Mouse (Mus musculus) limb, embryonic 12.5 days (tissue): ENCODE data around the gene Plxdc2. TPM values are rescaled to one million over a fixed set of nuclear protein-coding genes. Genes with fewer than 3 reads are reported as not detected.

Experiments
- ATAC-seq: fragments of 200-750 bp; cut with Nextera tagmentation; 2 replicates; pipeline ENCODE4 v1.8.0; 2017; ENCODE audit warnings: low read depth, moderate TSS enrichment; ENCODE audit not compliant: insufficient number of reproducible peaks, insufficient read depth, low FRiP score, low TSS enrichment
- H3K27ac ChIP-seq: fragments of 300-500 bp; sonication (generic); 2 replicates; pipeline ENCODE4 v1.5.1; 2016; ENCODE audit warnings: mild to moderate bottlenecking, moderate library complexity
- H3K27me3 ChIP-seq: fragments of 300-500 bp; sonication (generic); 2 replicates; pipeline ENCODE4 v1.6.1; 2016; ENCODE audit warnings: mild to moderate bottlenecking, moderate library complexity
- H3K36me3 ChIP-seq: fragments of 300-500 bp; sonication (generic); 2 replicates; pipeline ENCODE4 v1.6.1; 2016; ENCODE audit warnings: mild to moderate bottlenecking, moderate library complexity
- H3K4me1 ChIP-seq: fragments of 300-500 bp; sonication (generic); replicated peaks from 2 replicates; pipeline ENCODE4 v1.6.1; 2016
- H3K4me2 ChIP-seq: fragments of 300-500 bp; sonication (generic); 2 replicates; pipeline ENCODE4 v1.6.1; 2016; ENCODE audit warnings: mild to moderate bottlenecking, moderate library complexity
- H3K4me3 ChIP-seq: fragments of 300-500 bp; sonication (generic); replicated peaks from 2 replicates; pipeline ENCODE4 v1.5.1; 2016; ENCODE audit warnings: mild to moderate bottlenecking
- H3K9ac ChIP-seq: fragments of 300-500 bp; sonication (generic); replicated peaks from 2 replicates; pipeline ENCODE4 v1.6.1; 2016; ENCODE audit warnings: mild to moderate bottlenecking, moderate library complexity
- H3K9me3 ChIP-seq: fragments of 300-500 bp; sonication (generic); 2 replicates; pipeline ENCODE4 v1.6.1; 2016; ENCODE audit warnings: mild to moderate bottlenecking, moderate library complexity
- WGBS: fragments of 180-500 bp; shearing (Covaris S2); methylation state at CpG from one replicate; pipeline ENCODE4 v1.1.7; 2016; 5-methylcytosine and 5-hydroxymethylcytosine counted together
- polyA plus RNA-seq: library from polyadenylated mRNA; unstranded; fragments of >200 nt; fragmentation: Nextera tagmentation; extraction: Ambion mirVana; gene quantifications from 2 replicates; pipeline ENCODE4 v1.2.1, GENCODE M21; 2016

The Plxdc2 gene
- polyA plus RNA-seq, 1 experiment from 2014 or later, result 23.1 TPM

GRCm38 (mm10) chr2:16502843-16503242 is 146.7 kb downstream of the Plxdc2 start:
- ATAC-seq, result no peak
- 62% methylated on average over 1 of the region's 1 CpGs for WGBS
- Histone ChIP-seq H3K36me3 (no peaks in the 10 kb centered on the region), H3K9ac (no peak overlapping the region), H3K4me2 (no peak overlapping the region), H3K27ac (no peak overlapping the region), H3K9me3 (no peaks in the 10 kb centered on the region), H3K27me3 (no peaks in the 10 kb centered on the region), H3K4me3 (no peak overlapping the region), H3K4me1 (no peaks in the 10 kb centered on the region)

- H3K27me3 ChIP-seq, result no peaks in the 10 kb centered on the region
- H3K4me2 ChIP-seq, result no peak overlapping the region
- WGBS, result 81% methylated on average over 3 of the region's 3 CpGs
- H3K36me3 ChIP-seq, result no peaks in the 10 kb centered on the region
- H3K4me3 ChIP-seq, result no peak overlapping the region
- no peak for ATAC-seq
- H3K4me1 ChIP-seq, result no peaks in the 10 kb centered on the region
- no peak overlapping the region for H3K9ac ChIP-seq
- no peaks in the 10 kb centered on the region for H3K9me3 ChIP-seq
- H3K27ac ChIP-seq, result no peak overlapping the region
Measured at GRCm38 (mm10) chr2:16507540-16508230, 151.6 kb downstream of the Plxdc2 start.

DNA sequence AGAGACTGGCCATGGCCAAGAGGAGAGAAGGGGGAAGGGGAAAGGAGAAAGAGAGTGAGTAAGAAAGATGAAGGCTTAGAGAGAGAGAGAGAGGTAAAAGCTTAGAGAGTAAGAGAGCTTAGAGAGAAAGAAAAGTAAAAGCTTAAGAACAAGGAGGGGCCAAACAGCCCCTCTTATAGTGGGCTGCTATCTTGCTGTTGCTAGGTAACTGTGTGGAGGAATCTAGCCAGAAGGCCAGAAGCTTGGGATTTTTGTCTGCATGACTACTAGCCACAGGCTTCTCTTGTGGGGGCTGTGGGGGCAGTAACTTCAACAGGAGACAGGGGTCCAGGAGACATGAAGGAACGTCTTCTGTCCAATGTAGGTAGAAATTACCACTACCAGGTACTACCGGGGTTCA is 162.0 kb downstream of the Plxdc2 start:
- ATAC-seq, result no peak
- no peak overlapping the region for H3K4me2 ChIP-seq
- no peaks in the 10 kb centered on the region for H3K36me3 ChIP-seq
- no peak overlapping the region for H3K4me3 ChIP-seq
- WGBS, result 80% methylated on average over 2 of the region's 2 CpGs
- H3K27ac ChIP-seq, result no peak overlapping the region
- H3K9me3 ChIP-seq, result no peaks in the 10 kb centered on the region
- H3K9ac ChIP-seq, result no peak overlapping the region
- no peaks in the 10 kb centered on the region for H3K27me3 ChIP-seq
- no peaks in the 10 kb centered on the region for H3K4me1 ChIP-seq

GRCm38 (mm10) chr2:16523427-16523826 is 167.3 kb downstream of the Plxdc2 start:
- 85% methylated on average over 1 of the region's 1 CpGs for WGBS
- Histone ChIP-seq H3K4me3 (no peak overlapping the region), H3K27ac (no peak overlapping the region), H3K9ac (no peak overlapping the region), H3K9me3 (no peaks in the 10 kb centered on the region), H3K4me1 (no peaks in the 10 kb centered on the region), H3K36me3 (no peaks in the 10 kb centered on the region), H3K4me2 (no peak overlapping the region), H3K27me3 (no peaks in the 10 kb centered on the region)
- ATAC-seq, result no peak

DNA sequence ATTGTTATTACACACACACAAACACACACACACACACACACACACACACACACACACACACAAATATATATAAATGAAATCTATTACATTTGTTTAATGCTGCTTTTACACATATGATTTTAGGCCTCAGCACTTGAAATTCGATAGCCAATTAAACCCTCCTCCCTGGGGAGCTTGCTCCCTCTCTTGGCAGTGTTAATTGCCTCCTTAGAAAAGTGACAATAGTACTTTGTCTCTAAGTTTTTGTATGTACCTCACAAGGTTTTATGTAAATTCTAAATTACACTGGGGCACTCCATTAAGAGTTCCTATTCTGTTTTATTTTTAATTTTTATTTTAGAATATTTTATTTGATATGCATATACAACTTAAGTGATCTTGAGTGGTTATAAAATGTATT is 176.1 kb downstream of the Plxdc2 start:
- H3K4me1 ChIP-seq, result 0 out of 2 replicates have a peak, but pooled peaks cover 3% of the 10 kb centered on the region
- WGBS, result 38% methylated on average over 1 of the region's 1 CpGs
- H3K9me3 ChIP-seq, result no peaks in the 10 kb centered on the region
- no peaks in the 10 kb centered on the region for H3K27me3 ChIP-seq
- H3K4me2 ChIP-seq, result no peak overlapping the region
- H3K36me3 ChIP-seq, result no peaks in the 10 kb centered on the region
- no peak overlapping the region for H3K9ac ChIP-seq
- no peak overlapping the region for H3K27ac ChIP-seq
- no peak overlapping the region for H3K4me3 ChIP-seq
- ATAC-seq, result no peak

DNA sequence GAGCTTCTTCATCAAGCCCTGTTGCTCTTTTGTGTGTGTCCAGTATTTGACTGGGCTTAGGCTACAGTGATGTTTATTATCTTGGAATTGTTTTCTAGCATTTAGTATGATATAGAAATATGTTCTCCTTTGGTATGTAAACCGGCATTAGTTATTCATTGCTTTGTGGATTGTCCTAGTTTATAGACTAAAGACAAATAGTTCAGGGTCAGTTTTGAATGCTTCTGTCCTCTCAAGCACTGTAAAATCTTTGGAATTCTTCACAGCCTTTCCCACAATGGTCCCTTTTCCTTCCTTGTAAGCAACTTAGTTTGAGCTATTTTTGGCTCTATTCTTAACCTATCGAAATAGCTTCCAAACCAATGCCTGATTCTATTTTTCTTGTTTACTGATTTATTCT is 178.5 kb downstream of the Plxdc2 start:
- Histone ChIP-seq H3K9me3 (no peaks in the 10 kb centered on the region), H3K36me3 (no peaks in the 10 kb centered on the region), H3K27ac (no peak overlapping the region), H3K4me3 (no peak overlapping the region), H3K27me3 (no peaks in the 10 kb centered on the region), H3K4me2 (no peak overlapping the region), H3K9ac (no peak overlapping the region), H3K4me1 (0 out of 2 replicates have a peak, but pooled peaks cover 3% of the 10 kb centered on the region)
- 94% methylated on average over 2 of the region's 2 CpGs for WGBS
- ATAC-seq, result no peak

DNA sequence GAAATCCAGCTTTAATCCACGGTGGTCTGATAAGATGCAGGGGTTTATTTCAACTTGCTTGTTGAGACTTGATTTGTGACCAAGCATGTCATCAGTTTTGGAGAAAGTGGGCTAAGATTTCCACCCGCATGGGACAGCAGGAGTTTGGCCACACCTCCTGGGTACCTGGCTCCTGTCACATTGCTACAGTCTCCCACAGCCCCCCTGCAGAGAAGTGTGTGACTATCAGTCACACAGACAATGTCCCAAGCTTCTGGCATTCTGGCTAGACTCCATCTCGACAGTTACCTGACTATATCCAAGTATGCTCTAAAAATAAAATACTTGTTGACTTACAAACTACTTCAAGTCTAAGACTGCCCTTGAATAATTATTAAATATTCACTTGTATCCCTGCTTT is 185.1 kb downstream of the Plxdc2 start:
- Histone ChIP-seq H3K9ac (no peak overlapping the region), H3K27me3 (no peaks in the 10 kb centered on the region), H3K36me3 (no peaks in the 10 kb centered on the region), H3K4me3 (no peak overlapping the region), H3K4me1 (no peaks in the 10 kb centered on the region), H3K27ac (no peak overlapping the region), H3K4me2 (no peak overlapping the region), H3K9me3 (no peaks in the 10 kb centered on the region)
- WGBS, result 66% methylated on average over 3 of the region's 3 CpGs
- ATAC-seq, result no peak

GRCm38 (mm10) chr2:16545207-16545606 is 189.1 kb downstream of the Plxdc2 start:
- WGBS, result 95% methylated on average over 3 of the region's 3 CpGs
- ATAC-seq, result no peak
- H3K36me3 ChIP-seq, result no peaks in the 10 kb centered on the region; the same call in 1 of the 2 replicates
- H3K27ac ChIP-seq, result no peak overlapping the region
- H3K27me3 ChIP-seq, result no peaks in the 10 kb centered on the region
- H3K9ac ChIP-seq, result no peak overlapping the region
- H3K4me1 ChIP-seq, result no peaks in the 10 kb centered on the region
- no peaks in the 10 kb centered on the region for H3K9me3 ChIP-seq
- no peak overlapping the region for H3K4me2 ChIP-seq
- no peak overlapping the region for H3K4me3 ChIP-seq

- ATAC-seq, result no peak
- WGBS, result 50% methylated on average over 4 of the region's 4 CpGs
- no peaks in the 10 kb centered on the region for H3K4me1 ChIP-seq
Measured at GRCm38 (mm10) chr2:16559287-16559686, 203.2 kb downstream of the Plxdc2 start.

GRCm38 (mm10) chr2:16568263-16568662 is 212.2 kb downstream of the Plxdc2 start:
- no peak overlapping the region for H3K27ac ChIP-seq
- no peaks in the 10 kb centered on the region for H3K9me3 ChIP-seq
- no peak overlapping the region for H3K4me3 ChIP-seq
- H3K36me3 ChIP-seq, result no peaks in the 10 kb centered on the region
- 92% methylated on average over 2 of the region's 2 CpGs for WGBS
- no peak overlapping the region for H3K9ac ChIP-seq
- ATAC-seq, result no peak
- no peaks in the 10 kb centered on the region for H3K27me3 ChIP-seq
- no peak overlapping the region for H3K4me2 ChIP-seq
- no peaks in the 10 kb centered on the region for H3K4me1 ChIP-seq

More at GRCm38 (mm10) chr2:16559287-16559686, 203.2 kb downstream of the Plxdc2 start:
- Histone ChIP-seq H3K36me3 (no peaks in the 10 kb centered on the region), H3K4me3 (no peak overlapping the region), H3K9ac (no peak overlapping the region), H3K4me2 (no peak overlapping the region), H3K9me3 (no peaks in the 10 kb centered on the region), H3K27ac (no peak overlapping the region), H3K27me3 (no peaks in the 10 kb centered on the region)

DNA sequence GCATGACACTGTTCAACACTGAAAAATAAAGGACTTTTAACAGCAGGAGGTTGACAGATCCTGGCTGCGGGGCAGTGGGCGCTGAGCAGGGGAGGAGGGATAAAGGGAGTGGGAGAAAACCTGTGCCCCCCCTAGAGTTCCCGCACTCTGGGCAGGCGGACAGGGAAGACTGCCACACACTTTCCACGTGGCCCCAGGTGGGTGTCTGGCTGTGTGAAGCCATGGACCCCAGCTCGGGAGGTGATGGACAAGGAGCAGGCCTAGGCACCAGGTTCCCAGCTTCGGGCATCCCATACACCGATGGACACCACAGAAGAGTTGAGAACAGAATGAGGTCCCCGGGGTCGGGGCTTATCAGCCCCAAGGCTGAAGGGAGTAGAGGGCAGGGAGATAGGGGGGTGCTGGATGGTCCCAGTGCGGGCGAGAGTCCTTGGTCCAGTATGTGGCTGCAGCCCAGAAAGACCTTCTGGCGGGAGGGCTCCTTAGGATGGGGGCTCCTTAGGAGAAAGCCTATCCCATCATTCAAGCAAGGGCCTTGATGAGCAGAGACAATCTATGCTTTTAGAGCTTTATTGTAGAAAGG is 215.2 kb downstream of the Plxdc2 start:
- H3K4me3 ChIP-seq, result no peak overlapping the region
- H3K9me3 ChIP-seq, result no peaks in the 10 kb centered on the region
- H3K9ac ChIP-seq, result no peak overlapping the region
- H3K4me2 ChIP-seq, result no peak overlapping the region
- WGBS, result 84% methylated on average over 13 of the region's 13 CpGs
- no peak overlapping the region for H3K27ac ChIP-seq
- H3K36me3 ChIP-seq, result no peaks in the 10 kb centered on the region
- no peaks in the 10 kb centered on the region for H3K27me3 ChIP-seq
- no peak; the same call in 1 of the 2 replicates for ATAC-seq
- no peaks in the 10 kb centered on the region for H3K4me1 ChIP-seq

- no peak overlapping the region for H3K4me2 ChIP-seq
- no peak overlapping the region for H3K4me3 ChIP-seq
- ATAC-seq, result no peak
- H3K9ac ChIP-seq, result no peak overlapping the region
- H3K4me1 ChIP-seq, result peaks cover 16% of the 10 kb centered on the region
- no peaks in the 10 kb centered on the region for H3K9me3 ChIP-seq
- no peaks in the 10 kb centered on the region for H3K27me3 ChIP-seq
- H3K36me3 ChIP-seq, result no peaks in the 10 kb centered on the region
- H3K27ac ChIP-seq, result no peak overlapping the region
Measured at GRCm38 (mm10) chr2:16576566-16576965, 220.5 kb downstream of the Plxdc2 start.
